Mouse (Mus musculus): Measurements from ENCODE around the gene Npas2. TPM values are rescaled to one million over a fixed set of nuclear protein-coding genes. Genes with fewer than 3 reads are reported as not detected.
A peak's percentile ranks its signal among the peaks of the same experiment; 100 is the strongest.

The Npas2 gene
- total and polyA plus RNA-seq, 3 experiments, result not detected

GRCm38 (mm10) chr1:39399228-39399627 is 205.7 kb downstream of the Npas2 start:
- Histone ChIP-seq H3K27me3 (ENCODE audit: control insufficient read depth in 1 of 2, insufficient read depth in 2 of 2, low read length in 2 of 2) (no peaks in the 10 kb centered on the region), H3K79me2 (ENCODE audit: control insufficient read depth, insufficient read depth, low read length, poor library complexity) (no peaks in the 10 kb centered on the region), H3K4me3 (ENCODE audit: control insufficient read depth in 1 of 2, insufficient read depth in 1 of 2, low read depth in 2 of 2, low read length in 2 of 2) (no peak overlapping the region), H3K36me3 (ENCODE audit: control insufficient read depth in 1 of 2, insufficient read depth in 2 of 2, low read length in 2 of 2) (no peaks in the 10 kb centered on the region; a peak in 1 of 4 replicates), H3K4me1 (ENCODE audit: control insufficient read depth in 1 of 2, insufficient read depth in 2 of 2, low read length in 2 of 2) (peaks cover 5 to 7% of the 10 kb centered on the region in 2 experiments), H3K9me3 (replicated peaks; ENCODE audit: insufficient read depth, low read length) (no peaks in the 10 kb centered on the region), H3K9ac (ENCODE audit: control insufficient read depth, low read depth, low read length, poor library complexity, severe bottlenecking) (no peak overlapping the region), H3K27ac (ENCODE audit: control insufficient read depth, low read depth, low read length) (no peak overlapping the region)
- TF ChIP-seq E2F4 (IDR thresholded peaks at IDR 0.05; ENCODE audit: borderline replicate concordance, low read depth, low read length) (no peak), USF1 (IDR thresholded peaks at IDR 0.05; ENCODE audit: low read depth, low read length) (no peak), MEF2A (IDR thresholded peaks at IDR 0.05; ENCODE audit: extremely low read depth, insufficient replicate concordance, low read depth, low read length, poor library complexity, severe bottlenecking) (no peak), ZC3H11A (IDR thresholded peaks at IDR 0.05; ENCODE audit: low read depth, low read length) (no peak), TCF12 (IDR thresholded peaks at IDR 0.05; ENCODE audit: low read depth, low read length) (no peak), RAD21 (IDR thresholded peaks at IDR 0.05; ENCODE audit: low read depth, low read length) (no peak), TBP (IDR thresholded peaks at IDR 0.05; ENCODE audit: low read depth, low read length) (no peak), ZMIZ1 (IDR thresholded peaks at IDR 0.05; ENCODE audit: low read depth, low read length) (no peak), MAX (IDR thresholded peaks at IDR 0.05; ENCODE audit: low read length) (no peak), GATA1 (IDR thresholded peaks at IDR 0.05; ENCODE audit: low read depth, low read length) (no peak), POLR2A (IDR thresholded peaks at IDR 0.05; ENCODE audit: control insufficient read depth in 1 of 2, insufficient read depth in 1 of 2, low read depth in 1 of 2, low read length in 2 of 2, poor library complexity in 1 of 2) (no peak), USF2 (IDR thresholded peaks at IDR 0.05; ENCODE audit: borderline replicate concordance in 1 of 2, insufficient read depth in 1 of 2, low read depth in 1 of 2, low read length in 2 of 2) (no peak), ZKSCAN1 (IDR thresholded peaks at IDR 0.05; ENCODE audit: low read depth, low read length) (no peak), CHD2 (IDR thresholded peaks at IDR 0.05; ENCODE audit: low read length) (no peak), EP300 (IDR thresholded peaks at IDR 0.05; ENCODE audit: low read depth in 1 of 2, low read length in 2 of 2) (no peak), POLR2AphosphoS2 (IDR thresholded peaks at IDR 0.05; ENCODE audit: low read length) (no peak), MYC (IDR thresholded peaks at IDR 0.05; ENCODE audit: low read depth, low read length) (no peak), NELFE (IDR thresholded peaks at IDR 0.05; ENCODE audit: low read depth, low read length) (no peak), BHLHE40 (IDR thresholded peaks at IDR 0.05; ENCODE audit: borderline replicate concordance, low read depth, low read length) (no peak), SIN3A (IDR thresholded peaks at IDR 0.05; ENCODE audit: low read length) (no peak)
- no peak for DNase-seq (ENCODE audit: low read depth, low spot score)

DNA sequence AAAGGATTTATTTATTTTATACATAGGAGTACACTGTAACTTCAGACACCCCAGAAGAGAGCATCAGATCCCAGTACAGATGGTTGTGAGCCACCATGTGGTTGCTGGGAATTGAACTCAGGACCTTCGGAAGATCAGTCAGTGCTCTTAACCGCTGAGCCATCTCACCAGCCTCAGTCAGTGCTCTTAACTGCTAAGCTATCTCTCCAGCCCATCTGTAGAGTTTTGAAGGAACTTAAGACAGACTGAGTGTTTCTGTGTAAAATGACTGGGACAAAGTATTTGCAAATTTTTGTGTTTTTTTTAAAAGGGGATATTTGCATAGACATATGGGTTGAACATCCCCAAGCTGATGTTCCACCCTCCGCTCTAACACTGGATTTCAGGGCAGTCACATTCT is 206.6 kb downstream of the Npas2 start:
- H3K9ac ChIP-seq (ENCODE audit: control insufficient read depth, low read depth, low read length, poor library complexity, severe bottlenecking), result no peak overlapping the region
- no peaks in the 10 kb centered on the region for H3K9me3 ChIP-seq (replicated peaks; ENCODE audit: insufficient read depth, low read length)
- no peaks in the 10 kb centered on the region; a peak in 1 of 4 replicates for H3K36me3 ChIP-seq (ENCODE audit: control insufficient read depth in 1 of 2, insufficient read depth in 2 of 2, low read length in 2 of 2)
- no peak overlapping the region for H3K27ac ChIP-seq (ENCODE audit: control insufficient read depth, low read depth, low read length)
- peak; percentile 29 for DNase-seq (ENCODE audit: low read depth, low spot score)
- no peak overlapping the region for H3K4me3 ChIP-seq (ENCODE audit: control insufficient read depth in 1 of 2, insufficient read depth in 1 of 2, low read depth in 2 of 2, low read length in 2 of 2)
- TF ChIP-seq TBP (IDR thresholded peaks at IDR 0.05; ENCODE audit: low read depth, low read length) (peak; percentile 91), SMC3 (IDR thresholded peaks at IDR 0.05; ENCODE audit: low read depth, low read length) (no peak), RCOR1 (IDR thresholded peaks at IDR 0.05; ENCODE audit: low read depth, low read length) (peak; percentile 19; the same call in 1 of the 2 replicates), GATA1 (IDR thresholded peaks at IDR 0.05; ENCODE audit: low read depth, low read length) (peak; percentile 47)
- H3K79me2 ChIP-seq (ENCODE audit: control insufficient read depth, insufficient read depth, low read length, poor library complexity), result no peaks in the 10 kb centered on the region
- no peaks in the 10 kb centered on the region for H3K27me3 ChIP-seq (ENCODE audit: control insufficient read depth in 1 of 2, insufficient read depth in 2 of 2, low read length in 2 of 2)
- peaks cover 5 to 7% of the 10 kb centered on the region in 2 experiments for H3K4me1 ChIP-seq (ENCODE audit: control insufficient read depth in 1 of 2, insufficient read depth in 2 of 2, low read length in 2 of 2)

Data from MEL (cell line).